8 mouse cellular contexts compared by ENCODE assay signal in the genomic region with DNA sequence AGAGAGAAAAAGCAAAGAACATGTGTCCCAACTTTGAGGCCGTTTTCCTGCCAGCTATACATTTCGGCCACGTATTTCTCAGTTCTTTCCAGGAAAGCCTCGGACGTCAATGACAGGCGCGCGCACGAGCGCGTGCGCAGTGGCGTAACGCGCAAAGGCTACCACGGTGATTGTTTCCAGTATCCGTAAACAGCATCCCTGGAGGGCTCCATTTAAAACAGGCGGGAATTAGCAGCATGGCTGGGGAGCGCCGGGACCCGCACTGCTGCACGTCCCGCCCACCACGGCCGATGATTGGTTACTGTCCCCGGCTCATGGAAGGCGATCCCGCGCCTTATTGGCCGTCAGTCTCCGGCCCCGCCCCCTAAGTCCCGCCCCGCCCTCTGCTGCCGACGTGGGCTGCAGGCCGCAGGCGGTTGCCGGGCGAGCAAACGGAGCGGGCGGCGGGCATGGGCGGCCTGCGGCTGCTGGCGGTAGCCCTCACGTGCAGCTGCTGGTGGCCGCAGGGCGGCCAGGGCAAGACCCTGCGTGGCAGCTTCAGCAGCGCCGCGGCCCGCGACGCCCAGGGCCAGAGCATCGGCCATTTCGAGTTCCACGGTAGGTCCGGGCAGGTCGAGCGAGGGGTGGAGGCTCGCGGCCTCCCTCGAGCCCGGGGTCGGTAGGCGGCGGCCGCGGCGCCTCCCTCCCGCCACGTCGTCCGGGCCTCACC. TPM values are rescaled to one million over a fixed set of nuclear protein-coding genes. Genes with fewer than 3 reads are reported as not detected.
DNase-seq lines count a peak whose midpoint lies in the region; ATAC-seq lines count a peak whose summit lies in the region.

A gene (plus strand): TSS at position 415 of the 709 bp plus-strand sequence.

- peak within 1 kb of the TSS; percentile 79 for H3K27ac ChIP-seq in hindbrain, embryonic 15.5 days (replicated peaks)

- no peaks in the 10 kb centered on the region for H3K27me3 ChIP-seq in hindbrain, embryonic 15.5 days

- H3K36me3 ChIP-seq in hindbrain, embryonic 15.5 days, result peaks cover 14% of the 10 kb centered on the region

- H3K9ac ChIP-seq in hindbrain, embryonic 15.5 days, result peak within 1 kb of the TSS; percentile 78

- peak within 1 kb of the TSS; percentile 84 for H3K4me2 ChIP-seq in hindbrain, embryonic 15.5 days

- ATAC-seq in hindbrain, embryonic 15.5 days (ENCODE audit: low FRiP score, low read depth), result peak; percentile 94

- H3K4me1 ChIP-seq in hindbrain, embryonic 15.5 days (replicated peaks), result peaks cover 25% of the 10 kb centered on the region

- DNase-seq in T-cell, adult 2 months (ENCODE audit: low spot score), result peak; percentile 86
- peak; percentile 98 for DNase-seq in cerebellum, postnatal 36 days
- peak; percentile 94 to 96 for DNase-seq in frontal cortex, postnatal 36 days (ENCODE audit: low spot score in 2 of 2)
- DNase-seq in left cerebral cortex, adult 11 months (ENCODE audit: low spot score), result peak; percentile 90
- DNase-seq in lung, postnatal 4 days, result peak; percentile 97
- peak; percentile 95 for DNase-seq in retina, postnatal 7 days (ENCODE audit: low read depth, low spot score)
- peak; percentile 89 for DNase-seq in urinary bladder, adult 2 months (ENCODE audit: low spot score)

- under 1% methylated on average over 62 of the region's 77 CpGs for WGBS in hindbrain, embryonic 15.5 days

- peak within 1 kb of the TSS; percentile 79 for H3K4me3 ChIP-seq in hindbrain, embryonic 15.5 days

- no peaks in the 10 kb centered on the region for H3K9me3 ChIP-seq in hindbrain, embryonic 15.5 days

RNA-seq across cellular contexts. Expression of the gene that starts here (rescaled TPM):
- 45.6 and 47.5 TPM in 2 replicates for polyA plus RNA-seq in hindbrain, embryonic 15.5 days (2015; fragmentation: Nextera tagmentation; extraction: Ambion mirVana)
- polyA plus RNA-seq in urinary bladder, adult 2 months (2012; rRNA removed), result 30.0 and 38.9 TPM in 2 replicates

Comparison
In these comparisons a context has a peak if more than half of its experiments do, and no peak if none do; other contexts are left out.
1. Peak in every context shown above with its lines: DNase-seq, ATAC-seq, H3K4me3 ChIP-seq and H3K27ac ChIP-seq.